Mouse (Mus musculus) kidney, postnatal 0 days (tissue): ENCODE measurements around the gene Slc25a39. TPM values are rescaled to one million over a fixed set of nuclear protein-coding genes. Genes with fewer than 3 reads are reported as not detected.

Source experiments
- ATAC-seq: fragments of 200-750 bp; cut with Nextera tagmentation; replicated peaks from 2 replicates; pipeline ENCODE4 v1.8.0; 2017; ENCODE audit warnings: low read depth, moderate number of reproducible peaks, moderate TSS enrichment, moderate library complexity; ENCODE audit not compliant: low FRiP score
- DNase-seq: peaks from one replicate; pipeline ENCODE4 v3.0.0-alpha.2; 2016; ENCODE audit warnings: low spot score
- H3K27ac ChIP-seq: fragments of 300-500 bp; sonication (generic); 2 replicates; pipeline ENCODE4 v1.5.1; 2014; ENCODE audit warnings: mild to moderate bottlenecking
- H3K27me3 ChIP-seq: fragments of 300-500 bp; sonication (generic); 2 replicates; pipeline ENCODE4 v1.6.1; 2014; ENCODE audit warnings: low read length, mixed read lengths; ENCODE audit not compliant: insufficient read depth
- H3K36me3 ChIP-seq: fragments of 300-500 bp; sonication (generic); 2 replicates; pipeline ENCODE4 v1.6.1; 2014; ENCODE audit warnings: low read length, mixed read lengths; ENCODE audit not compliant: insufficient read depth
- H3K4me1 ChIP-seq: fragments of 300-500 bp; sonication (generic); replicated peaks from 2 replicates; pipeline ENCODE4 v1.6.1; 2014; ENCODE audit warnings: antibody characterized with exemption, low read length, mixed read lengths; ENCODE audit not compliant: insufficient read depth
- H3K4me2 ChIP-seq: fragments of 300-500 bp; sonication (generic); 2 replicates; pipeline ENCODE4 v1.6.1; 2014; ENCODE audit warnings: mild to moderate bottlenecking, low read length, moderate library complexity, mixed read lengths
- H3K4me3 ChIP-seq: fragments of 300-500 bp; sonication (generic); replicated peaks from 2 replicates; pipeline ENCODE4 v1.5.1; 2014; ENCODE audit warnings: low read depth, low read length
- H3K9ac ChIP-seq: fragments of 300-500 bp; sonication (generic); 2 replicates; pipeline ENCODE4 v1.6.1; 2014; ENCODE audit warnings: low read depth, low read length
- H3K9me3 ChIP-seq: fragments of 300-500 bp; sonication (generic); replicated peaks from 2 replicates; pipeline ENCODE4 v1.6.1; 2016; ENCODE audit warnings: low read length, inconsistent platforms, mixed read lengths
- CTCF ChIP-seq: IDR thresholded peaks from 2 replicates; pipeline ENCODE4 v1.5.1; 2016; ENCODE audit warnings: antibody characterized with exemption, low read depth, mild to moderate bottlenecking, moderate library complexity
- WGBS: fragments of 180-500 bp; shearing (Covaris S2); extraction: QIAGEN DNeasy Blood & Tissue Kit; methylation state at CpG from one replicate; pipeline ENCODE4 v1.1.7; 2014; 5-methylcytosine and 5-hydroxymethylcytosine counted together
- polyA plus RNA-seq: library from polyadenylated mRNA; unstranded; fragments of >200 nt; fragmentation: Nextera tagmentation; extraction: Ambion mirVana; gene quantifications from 2 replicates; pipeline ENCODE4 v1.2.1, GENCODE M21; 2015

Slc25a39 gene
- polyA plus RNA-seq, 1 experiment from 2014 or later: 352 TPM

DNA sequence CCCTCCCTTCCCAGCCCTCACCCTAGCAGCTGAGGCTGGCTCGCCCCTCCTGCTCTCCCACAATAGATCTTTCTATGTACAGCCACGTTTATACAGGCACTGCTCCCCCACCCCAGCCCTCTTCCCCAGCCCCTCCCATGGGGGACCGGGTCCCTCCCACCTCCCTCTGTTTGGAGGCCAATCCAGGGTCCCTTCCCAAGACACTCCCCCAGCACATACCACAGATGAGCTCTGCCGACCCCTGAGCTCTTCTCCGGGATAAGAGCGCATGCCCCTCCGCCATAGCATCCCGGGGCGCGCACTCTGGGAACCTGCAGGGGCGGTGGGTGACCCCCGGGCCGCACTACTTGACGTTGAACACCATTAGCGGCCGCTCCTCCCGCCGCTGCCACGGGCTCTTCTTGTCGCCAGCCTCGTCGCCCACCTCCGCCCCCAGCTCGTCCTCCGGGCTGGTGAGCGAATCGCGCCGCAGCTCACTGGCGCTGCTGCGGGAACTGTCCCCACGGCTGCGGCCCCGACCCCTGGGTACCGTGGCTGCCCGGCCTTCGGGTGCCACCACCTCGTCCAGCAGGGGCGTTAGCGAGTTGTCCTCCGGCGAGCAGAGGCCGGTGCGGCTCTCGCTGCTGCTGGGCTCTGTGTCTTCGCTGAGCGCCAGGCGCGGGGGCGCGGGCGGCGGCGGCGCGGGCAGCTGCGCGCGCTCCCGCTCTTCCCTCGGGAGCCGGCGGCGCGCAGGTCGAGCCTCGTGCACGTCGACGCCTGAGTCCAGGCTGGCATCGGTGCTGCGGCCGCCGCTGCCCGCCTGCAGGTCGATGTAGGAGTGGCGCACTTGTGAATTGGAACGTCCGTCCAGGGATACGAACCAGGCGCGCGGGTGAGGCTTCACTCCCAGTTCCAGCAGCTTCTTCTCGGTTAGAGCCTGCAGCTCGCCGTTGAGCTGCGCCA is 29.6 kb upstream of the Slc25a39 start:
- Histone ChIP-seq H3K4me3 (peak overlapping the region; percentile 42), H3K9ac (peak overlapping the region; percentile 64), H3K4me1 (peaks cover 12% of the 10 kb centered on the region), H3K9me3 (no peaks in the 10 kb centered on the region), H3K27me3 (no peaks in the 10 kb centered on the region), H3K36me3 (peaks cover 34% of the 10 kb centered on the region), H3K27ac (peak overlapping the region; percentile 54), H3K4me2 (peak overlapping the region; percentile 93)
- peak; percentile 80 for DNase-seq
- peak; percentile 52; the same call in 1 of the 2 replicates for TF ChIP-seq CTCF
- peak; percentile 36 for ATAC-seq
- 15% methylated on average over 71 of the region's 87 CpGs for WGBS

DNA sequence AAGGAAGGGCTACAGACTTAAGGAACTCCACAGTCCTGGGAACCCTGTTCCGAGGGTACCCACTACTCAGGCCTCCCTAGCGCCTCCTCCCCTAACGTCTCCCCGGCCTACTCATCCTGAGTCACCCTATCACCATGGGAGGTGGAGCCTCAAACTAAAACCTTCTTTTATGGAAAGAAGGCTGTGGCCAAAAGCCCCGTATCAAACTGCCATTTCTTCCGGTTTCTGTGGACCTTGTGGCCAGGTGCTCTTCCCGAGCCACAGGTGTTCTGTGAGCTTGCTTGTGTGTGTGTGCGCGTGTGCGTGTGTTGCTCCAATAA is 28.7 kb upstream of the Slc25a39 start:
- Histone ChIP-seq H3K9me3 (no peaks in the 10 kb centered on the region), H3K4me2 (no peak overlapping the region), H3K4me1 (peaks cover 12% of the 10 kb centered on the region), H3K9ac (no peak overlapping the region), H3K27me3 (no peaks in the 10 kb centered on the region), H3K4me3 (no peak overlapping the region), H3K27ac (no peak overlapping the region), H3K36me3 (peaks cover 34% of the 10 kb centered on the region)
- ATAC-seq (no peak), DNase-seq (no peak)
- no peak for TF ChIP-seq CTCF
- WGBS: 80% methylated on average over 10 of the region's 10 CpGs

DNA sequence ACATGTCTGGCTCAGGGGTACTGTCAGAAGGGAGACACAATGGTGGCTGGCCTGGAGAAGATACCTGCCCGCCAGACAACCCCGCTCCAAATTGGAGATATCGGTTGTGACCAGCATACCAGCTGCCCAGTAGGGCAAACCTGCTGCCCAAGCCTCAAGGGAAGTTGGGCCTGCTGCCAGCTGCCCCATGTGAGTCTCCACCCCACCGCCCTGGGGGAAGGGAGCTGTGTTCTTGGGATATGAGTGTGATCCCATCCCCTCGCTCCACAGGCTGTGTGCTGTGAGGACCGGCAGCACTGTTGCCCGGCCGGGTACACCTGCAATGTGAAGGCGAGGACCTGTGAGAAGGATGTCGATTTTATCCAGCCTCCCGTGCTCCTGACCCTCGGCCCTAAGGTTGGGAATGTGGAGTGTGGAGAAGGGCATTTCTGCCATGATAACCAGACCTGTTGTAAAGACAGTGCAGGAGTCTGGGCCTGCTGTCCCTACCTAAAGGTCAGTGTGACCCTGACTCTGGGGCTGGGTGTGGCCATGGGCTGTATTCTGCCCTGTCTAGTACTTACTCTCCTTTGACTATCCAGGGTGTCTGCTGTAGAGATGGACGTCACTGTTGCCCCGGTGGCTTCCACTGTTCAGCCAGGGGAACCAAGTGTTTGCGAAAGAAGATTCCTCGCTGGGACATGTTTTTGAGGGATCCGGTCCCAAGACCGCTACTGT is 28.2 kb upstream of the Slc25a39 start:
- ATAC-seq (no peak), DNase-seq (no peak)
- Histone ChIP-seq H3K4me1 (peaks cover 12% of the 10 kb centered on the region), H3K4me3 (no peak overlapping the region), H3K9ac (no peak overlapping the region), H3K36me3 (peaks cover 34% of the 10 kb centered on the region), H3K27ac (no peak overlapping the region), H3K9me3 (no peaks in the 10 kb centered on the region), H3K27me3 (no peaks in the 10 kb centered on the region), H3K4me2 (no peak overlapping the region)
- no peak for TF ChIP-seq CTCF
- 87% methylated on average over 18 of the region's 18 CpGs for WGBS

DNA sequence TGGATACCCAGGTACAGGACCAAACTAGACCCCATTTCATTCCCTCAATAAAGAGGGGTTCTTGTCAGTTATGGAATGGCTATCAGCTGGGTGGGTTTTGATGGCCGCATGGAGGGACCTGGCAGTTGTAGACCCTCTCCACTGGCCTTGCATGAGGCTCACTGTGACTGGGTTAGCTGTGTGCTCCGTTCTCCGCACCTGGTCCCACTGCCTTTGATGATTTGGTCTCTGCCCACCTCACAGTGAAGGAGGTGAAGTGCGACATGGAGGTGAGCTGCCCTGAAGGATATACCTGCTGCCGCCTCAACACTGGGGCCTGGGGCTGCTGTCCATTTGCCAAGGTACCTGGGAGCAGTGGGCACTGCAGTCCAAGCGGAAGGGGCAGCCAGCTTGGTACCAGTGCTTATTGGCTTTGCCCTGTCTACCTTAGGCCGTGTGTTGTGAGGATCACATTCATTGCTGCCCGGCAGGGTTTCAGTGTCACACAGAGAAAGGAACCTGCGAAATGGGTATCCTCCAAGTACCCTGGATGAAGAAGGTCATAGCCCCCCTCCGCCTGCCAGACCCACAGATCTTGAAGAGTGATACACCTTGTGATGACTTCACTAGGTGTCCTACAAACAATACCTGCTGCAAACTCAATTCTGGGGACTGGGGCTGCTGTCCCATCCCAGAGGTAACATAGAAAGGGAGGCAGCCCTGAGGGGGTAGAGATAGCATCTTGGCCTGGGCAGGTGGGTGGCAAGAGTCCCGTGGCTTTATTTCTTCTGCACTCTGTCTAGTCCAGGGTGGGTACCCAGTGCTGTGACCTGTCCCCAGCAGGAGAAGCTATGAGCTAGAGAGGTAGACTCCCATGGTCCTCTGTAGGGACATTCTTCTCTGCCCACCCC is 27.3 kb upstream of the Slc25a39 start:
- Histone ChIP-seq H3K4me2 (no peak overlapping the region), H3K4me1 (peaks cover 12% of the 10 kb centered on the region), H3K4me3 (no peak overlapping the region), H3K27ac (no peak overlapping the region), H3K27me3 (no peaks in the 10 kb centered on the region), H3K36me3 (peaks cover 33% of the 10 kb centered on the region), H3K9me3 (no peaks in the 10 kb centered on the region), H3K9ac (no peak overlapping the region)
- no peak for ATAC-seq
- no peak for DNase-seq
- 91% methylated on average over 11 of the region's 11 CpGs for WGBS
- TF ChIP-seq CTCF: no peak

DNA sequence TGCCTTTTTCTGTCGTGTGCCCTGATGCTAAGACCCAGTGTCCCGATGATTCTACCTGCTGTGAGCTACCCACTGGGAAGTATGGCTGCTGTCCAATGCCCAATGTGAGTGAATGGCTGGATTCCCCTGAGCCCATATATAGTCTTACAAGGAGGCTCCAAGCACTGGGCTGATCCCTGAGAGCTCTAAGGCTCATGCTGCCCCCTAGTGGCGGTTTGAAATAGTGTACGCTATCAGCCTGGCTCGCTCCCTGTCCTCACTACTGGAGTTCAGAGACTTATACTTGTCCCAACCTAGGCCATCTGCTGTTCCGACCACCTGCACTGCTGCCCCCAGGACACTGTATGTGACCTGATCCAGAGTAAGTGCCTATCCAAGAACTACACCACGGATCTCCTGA is 26.7 kb upstream of the Slc25a39 start:
- Histone ChIP-seq H3K4me3 (no peak overlapping the region), H3K4me1 (peaks cover 12% of the 10 kb centered on the region), H3K4me2 (no peak overlapping the region), H3K9ac (no peak overlapping the region), H3K27ac (no peak overlapping the region), H3K9me3 (no peaks in the 10 kb centered on the region), H3K27me3 (no peaks in the 10 kb centered on the region), H3K36me3 (peaks cover 28% of the 10 kb centered on the region)
- TF ChIP-seq CTCF: peak; percentile 98
- 6% methylated on average over 7 of the region's 7 CpGs for WGBS
- DNase-seq: peak; percentile 93
- ATAC-seq: no peak; the same call in 1 of the 2 replicates

DNA sequence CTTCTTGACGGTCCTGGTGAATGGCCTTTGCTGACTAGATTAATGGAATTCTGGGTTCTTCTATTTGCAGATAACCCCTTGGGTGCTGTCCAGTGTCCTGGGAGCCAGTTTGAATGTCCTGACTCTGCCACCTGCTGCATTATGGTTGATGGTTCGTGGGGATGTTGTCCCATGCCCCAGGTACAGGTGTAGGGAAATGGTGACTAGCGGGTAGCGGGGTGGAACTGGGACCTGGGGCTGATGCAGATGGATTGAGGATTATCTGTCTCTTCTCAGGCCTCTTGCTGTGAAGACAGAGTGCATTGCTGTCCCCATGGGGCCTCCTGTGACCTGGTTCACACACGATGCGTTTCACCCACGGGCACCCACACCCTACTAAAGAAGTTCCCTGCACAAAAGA is 26.1 kb upstream of the Slc25a39 start:
- Histone ChIP-seq H3K27me3 (no peaks in the 10 kb centered on the region), H3K36me3 (peaks cover 24% of the 10 kb centered on the region), H3K9me3 (no peaks in the 10 kb centered on the region), H3K27ac (no peak overlapping the region), H3K4me1 (peaks cover 12% of the 10 kb centered on the region), H3K4me3 (no peak overlapping the region), H3K4me2 (no peak overlapping the region), H3K9ac (no peak overlapping the region)
- 94% methylated on average over 7 of the region's 7 CpGs for WGBS
- ATAC-seq (no peak), DNase-seq (no peak)
- TF ChIP-seq CTCF: no peak
